Mouse (Mus musculus) cerebellum, postnatal 36 days (tissue): Measurements from ENCODE around the gene Tmem198.

ENCODE experiments used
- DNase-seq, 2 experiments: peaks; one replicate each; pipeline ENCODE4 v3.0.0; 2021 to 2022; ENCODE audit warnings: mixed read lengths in 2 of 2

The Tmem198 gene

GRCm38 (mm10) chr1:75490785-75491551 lies 11.6 kb downstream of the Tmem198 start:
- DNase-seq: no peak

GRCm38 (mm10) chr1:75492579-75493170 lies 13.3 kb downstream of the Tmem198 start:
- DNase-seq: no peak

GRCm38 (mm10) chr1:75494878-75495548 lies 15.7 kb downstream of the Tmem198 start:
- peak; percentile 54 to 57 for DNase-seq

GRCm38 (mm10) chr1:75498897-75499296 lies 19.6 kb downstream of the Tmem198 start:
- no peak for DNase-seq

GRCm38 (mm10) chr1:75499441-75499840 lies 20.1 kb downstream of the Tmem198 start:
- DNase-seq: no peak

- no peak for DNase-seq
Measured at GRCm38 (mm10) chr1:75501905-75502304, 22.6 kb downstream of the Tmem198 start.

GRCm38 (mm10) chr1:75502945-75503650 lies 23.8 kb downstream of the Tmem198 start:
- no peak for DNase-seq

- DNase-seq: no peak
Measured at GRCm38 (mm10) chr1:75503651-75503980, 24.3 kb downstream of the Tmem198 start.

- DNase-seq: no peak
Measured at GRCm38 (mm10) chr1:75504256-75505045, 25.1 kb downstream of the Tmem198 start.

- DNase-seq: peak; percentile 88 to 90
Measured at GRCm38 (mm10) chr1:75505159-75505955, 26.0 kb downstream of the Tmem198 start.

- DNase-seq: peak; percentile 57
Measured at GRCm38 (mm10) chr1:75505956-75506831, 26.9 kb downstream of the Tmem198 start, which contains the start of gene Obsl1. TSS of gene Obsl1 (minus strand) at chr1:75506452.

- DNase-seq: no peak
Measured at GRCm38 (mm10) chr1:75507006-75507405, 27.7 kb downstream of the Tmem198 start, which contains the start of gene Inha. TSS of gene Inha (plus strand) at chr1:75507077.

GRCm38 (mm10) chr1:75509586-75509985 lies 30.3 kb downstream of the Tmem198 start:
- DNase-seq: no peak

- no peak for DNase-seq
Measured at GRCm38 (mm10) chr1:75510154-75510553, 30.8 kb downstream of the Tmem198 start.

GRCm38 (mm10) chr1:75511437-75512210 lies 32.3 kb downstream of the Tmem198 start:
- DNase-seq: no peak

- no peak for DNase-seq
Measured at GRCm38 (mm10) chr1:75512550-75512949, 33.2 kb downstream of the Tmem198 start.

GRCm38 (mm10) chr1:75516703-75517380 lies 37.5 kb downstream of the Tmem198 start:
- no peak for DNase-seq

- DNase-seq: no peak
Measured at GRCm38 (mm10) chr1:75517984-75518383, 38.7 kb downstream of the Tmem198 start.

- DNase-seq: no peak
Measured at GRCm38 (mm10) chr1:75518427-75518826, 39.1 kb downstream of the Tmem198 start.
